Mouse (Mus musculus): Measurements from ENCODE around the gene Gstm3. TPM values are rescaled to one million over a fixed set of nuclear protein-coding genes. Genes with fewer than 3 reads are reported as not detected.

Gstm3 gene
- total and polyA plus RNA-seq, 3 experiments, result 0.06 TPM; not detected in 2

- no peak for TF ChIP-seq TBP (IDR thresholded peaks at IDR 0.05; ENCODE audit: low read depth, low read length)
- TF ChIP-seq CHD2 (IDR thresholded peaks at IDR 0.05; ENCODE audit: low read length), result no peak
- TF ChIP-seq MYC (IDR thresholded peaks at IDR 0.05; ENCODE audit: low read depth, low read length), result no peak
- TF ChIP-seq CTCF (IDR thresholded peaks at IDR 0.05 in 2 of 3, conservative IDR thresholded peaks at IDR 0.05 in 1 of 3; ENCODE audit: control insufficient read depth in 1 of 3, insufficient read depth in 1 of 3, low read depth in 2 of 3, low read length in 3 of 3, poor library complexity in 1 of 3, severe bottlenecking in 1 of 3), result no peak
- no peak for TF ChIP-seq EP300 (IDR thresholded peaks at IDR 0.05; ENCODE audit: low read depth in 1 of 2, low read length in 2 of 2)
- TF ChIP-seq RAD21 (IDR thresholded peaks at IDR 0.05; ENCODE audit: low read depth, low read length), result no peak
- TF ChIP-seq BHLHE40 (IDR thresholded peaks at IDR 0.05; ENCODE audit: borderline replicate concordance, low read depth, low read length), result no peak
- DNase-seq (ENCODE audit: low read depth, low spot score), result no peak
- Histone ChIP-seq H3K4me3 (ENCODE audit: control insufficient read depth in 1 of 2, insufficient read depth in 1 of 2, low read depth in 2 of 2, low read length in 2 of 2) (no peak overlapping the region), H3K27me3 (ENCODE audit: control insufficient read depth in 1 of 2, insufficient read depth in 2 of 2, low read length in 2 of 2) (peaks cover 3% of the 10 kb centered on the region in 2 experiments), H3K9me3 (replicated peaks; ENCODE audit: insufficient read depth, low read length) (no peaks in the 10 kb centered on the region), H3K27ac (ENCODE audit: control insufficient read depth, low read depth, low read length) (no peak overlapping the region), H3K4me1 (ENCODE audit: control insufficient read depth in 1 of 2, insufficient read depth in 2 of 2, low read length in 2 of 2) (peaks cover 2 to 12% of the 10 kb centered on the region in 2 experiments; a peak in 2 of 4 replicates), H3K79me2 (ENCODE audit: control insufficient read depth, insufficient read depth, low read length, poor library complexity) (no peaks in the 10 kb centered on the region), H3K36me3 (ENCODE audit: control insufficient read depth in 1 of 2, insufficient read depth in 2 of 2, low read length in 2 of 2) (peaks cover 0 to 4% of the 10 kb centered on the region in 2 experiments; a peak in 2 of 4 replicates), H3K9ac (ENCODE audit: control insufficient read depth, low read depth, low read length, poor library complexity, severe bottlenecking) (no peak overlapping the region)
Measured at GRCm38 (mm10) chr3:107929243-107929642, 39.8 kb downstream of the Gstm3 start.

- Histone ChIP-seq H3K79me2 (ENCODE audit: control insufficient read depth, insufficient read depth, low read length, poor library complexity) (no peaks in the 10 kb centered on the region), H3K9me3 (replicated peaks; ENCODE audit: insufficient read depth, low read length) (no peaks in the 10 kb centered on the region), H3K27me3 (ENCODE audit: control insufficient read depth in 1 of 2, insufficient read depth in 2 of 2, low read length in 2 of 2) (peaks cover 5 to 6% of the 10 kb centered on the region in 2 experiments), H3K27ac (ENCODE audit: control insufficient read depth, low read depth, low read length) (no peak overlapping the region), H3K4me1 (ENCODE audit: control insufficient read depth in 1 of 2, insufficient read depth in 2 of 2, low read length in 2 of 2) (peaks cover 2 to 12% of the 10 kb centered on the region in 2 experiments; a peak in 2 of 4 replicates), H3K36me3 (ENCODE audit: control insufficient read depth in 1 of 2, insufficient read depth in 2 of 2, low read length in 2 of 2) (peaks cover 0 to 4% of the 10 kb centered on the region in 2 experiments; a peak in 2 of 4 replicates), H3K9ac (ENCODE audit: control insufficient read depth, low read depth, low read length, poor library complexity, severe bottlenecking) (no peak overlapping the region), H3K4me3 (ENCODE audit: control insufficient read depth in 1 of 2, insufficient read depth in 1 of 2, low read depth in 2 of 2, low read length in 2 of 2) (no peak overlapping the region)
- TF ChIP-seq CHD2 (IDR thresholded peaks at IDR 0.05; ENCODE audit: low read length), result no peak
- TF ChIP-seq EP300 (IDR thresholded peaks at IDR 0.05; ENCODE audit: low read depth in 1 of 2, low read length in 2 of 2), result no peak
- no peak for TF ChIP-seq BHLHE40 (IDR thresholded peaks at IDR 0.05; ENCODE audit: borderline replicate concordance, low read depth, low read length)
- no peak for TF ChIP-seq UBTF (IDR thresholded peaks at IDR 0.05; ENCODE audit: borderline replicate concordance, insufficient read depth, low read depth, low read length)
- no peak for TF ChIP-seq GABPA (IDR thresholded peaks at IDR 0.05; ENCODE audit: low read depth, low read length)
- TF ChIP-seq KAT2A (conservative IDR thresholded peaks at IDR 0.05; ENCODE audit: low read depth, low read length), result no peak
- TF ChIP-seq CHD1 (IDR thresholded peaks at IDR 0.05; ENCODE audit: low read depth, low read length), result no peak
- no peak for TF ChIP-seq MYC (IDR thresholded peaks at IDR 0.05; ENCODE audit: low read depth, low read length)
- TF ChIP-seq CTCF (IDR thresholded peaks at IDR 0.05 in 2 of 3, conservative IDR thresholded peaks at IDR 0.05 in 1 of 3; ENCODE audit: control insufficient read depth in 1 of 3, insufficient read depth in 1 of 3, low read depth in 2 of 3, low read length in 3 of 3, poor library complexity in 1 of 3, severe bottlenecking in 1 of 3), result no peak
- no peak for DNase-seq (ENCODE audit: low read depth, low spot score)
Measured at GRCm38 (mm10) chr3:107928691-107929090, 40.4 kb downstream of the Gstm3 start.

GRCm38 (mm10) chr3:107927841-107928240, 41.2 kb downstream of the Gstm3 start:
- Histone ChIP-seq H3K4me1 (ENCODE audit: control insufficient read depth in 1 of 2, insufficient read depth in 2 of 2, low read length in 2 of 2) (peaks cover 2 to 12% of the 10 kb centered on the region in 2 experiments; a peak in 2 of 4 replicates), H3K79me2 (ENCODE audit: control insufficient read depth, insufficient read depth, low read length, poor library complexity) (no peaks in the 10 kb centered on the region), H3K9me3 (replicated peaks; ENCODE audit: insufficient read depth, low read length) (no peaks in the 10 kb centered on the region), H3K27me3 (ENCODE audit: control insufficient read depth in 1 of 2, insufficient read depth in 2 of 2, low read length in 2 of 2) (peaks cover 5 to 6% of the 10 kb centered on the region in 2 experiments), H3K36me3 (ENCODE audit: control insufficient read depth in 1 of 2, insufficient read depth in 2 of 2, low read length in 2 of 2) (peaks cover 0 to 4% of the 10 kb centered on the region in 2 experiments; a peak in 2 of 4 replicates), H3K27ac (ENCODE audit: control insufficient read depth, low read depth, low read length) (no peak overlapping the region), H3K4me3 (ENCODE audit: control insufficient read depth in 1 of 2, insufficient read depth in 1 of 2, low read depth in 2 of 2, low read length in 2 of 2) (no peak overlapping the region), H3K9ac (ENCODE audit: control insufficient read depth, low read depth, low read length, poor library complexity, severe bottlenecking) (no peak overlapping the region)
- TF ChIP-seq CHD1 (IDR thresholded peaks at IDR 0.05; ENCODE audit: low read depth, low read length), result no peak
- no peak for TF ChIP-seq NRF1 (IDR thresholded peaks at IDR 0.05; ENCODE audit: insufficient read depth, low read depth, low read length, poor library complexity, severe bottlenecking)
- TF ChIP-seq KAT2A (conservative IDR thresholded peaks at IDR 0.05; ENCODE audit: low read depth, low read length), result no peak
- no peak for DNase-seq (ENCODE audit: low read depth, low spot score)
